Mouse (Mus musculus) liver, embryonic 13.5 days (tissue): ENCODE measurements around the gene Spaca4. TPM values are rescaled to one million over a fixed set of nuclear protein-coding genes. Genes with fewer than 3 reads are reported as not detected.
A peak's percentile ranks its signal among the peaks of the same experiment; 100 is the strongest.

Source experiments
- ATAC-seq: fragments of 200-750 bp; cut with Nextera tagmentation; 2 replicates; pipeline ENCODE4 v1.8.0; 2017; ENCODE audit warnings: low read depth, mild to moderate bottlenecking, moderate number of reproducible peaks, moderate library complexity
- DNase-seq: peaks from one replicate; pipeline ENCODE4 v3.0.0; 2022
- H3K27ac ChIP-seq: fragments of 300-500 bp; sonication (generic); 2 replicates; pipeline ENCODE4 v1.5.1; 2015; ENCODE audit warnings: moderate library complexity, mild to moderate bottlenecking, inconsistent platforms
- H3K27me3 ChIP-seq: fragments of 300-500 bp; sonication (generic); 2 replicates; pipeline ENCODE4 v1.6.1; 2015; ENCODE audit warnings: mild to moderate bottlenecking, inconsistent platforms
- H3K36me3 ChIP-seq: fragments of 300-500 bp; sonication (generic); 2 replicates; pipeline ENCODE4 v1.6.1; 2015; ENCODE audit warnings: mild to moderate bottlenecking, inconsistent platforms
- H3K4me1 ChIP-seq: fragments of 300-500 bp; sonication (generic); replicated peaks from 2 replicates; pipeline ENCODE4 v1.6.1; 2015; ENCODE audit warnings: inconsistent platforms
- H3K4me2 ChIP-seq: fragments of 300-500 bp; sonication (generic); 2 replicates; pipeline ENCODE4 v1.6.1; 2015; ENCODE audit warnings: inconsistent platforms, mild to moderate bottlenecking, moderate library complexity
- H3K4me3 ChIP-seq: fragments of 300-500 bp; sonication (generic); replicated peaks from 2 replicates; pipeline ENCODE4 v1.5.1; 2015; ENCODE audit warnings: mild to moderate bottlenecking, inconsistent platforms
- H3K9ac ChIP-seq: fragments of 300-500 bp; sonication (generic); 2 replicates; pipeline ENCODE4 v1.6.1; 2015; ENCODE audit warnings: mild to moderate bottlenecking, inconsistent platforms
- H3K9me3 ChIP-seq: fragments of 300-500 bp; sonication (generic); replicated peaks from 2 replicates; pipeline ENCODE4 v1.6.1; 2016; ENCODE audit warnings: inconsistent platforms
- WGBS: fragments of 180-500 bp; shearing (Covaris S2); methylation state at CpG from one replicate; pipeline ENCODE4 v1.1.7; 2015; ENCODE audit not compliant: insufficient replicate concordance; 5-methylcytosine and 5-hydroxymethylcytosine counted together
- polyA plus RNA-seq: library from polyadenylated mRNA; unstranded; fragments of >200 nt; fragmentation: Nextera tagmentation; extraction: Ambion mirVana; gene quantifications from 2 replicates; pipeline ENCODE4 v1.2.1, GENCODE M21; 2015

Gene Spaca4
- polyA plus RNA-seq, 1 experiment from 2014 or later, result not detected

- WGBS, result 31% methylated on average over 6 of the region's 6 CpGs
- Histone ChIP-seq H3K9me3 (no peaks in the 10 kb centered on the region), H3K27ac (no peak overlapping the region), H3K4me3 (no peak overlapping the region), H3K4me2 (no peak overlapping the region), H3K4me1 (peaks cover 4% of the 10 kb centered on the region), H3K9ac (no peak overlapping the region), H3K36me3 (no peaks in the 10 kb centered on the region), H3K27me3 (peaks cover 24% of the 10 kb centered on the region)
- DNase-seq (no peak), ATAC-seq (no peak)
Observed at GRCm38 (mm10) chr7:45695098-45695497, 30.5 kb downstream of the Spaca4 start.

GRCm38 (mm10) chr7:45693921-45694591 is 31.6 kb downstream of the Spaca4 start, which contains the start of gene Sec1:
Sec1 (minus strand) TSS chr7:45694402.
- DNase-seq (no peak), ATAC-seq (no peak)
- Histone ChIP-seq H3K4me2 (no peak within 1 kb of the TSS), H3K4me1 (0 out of 2 replicates have a peak, but pooled peaks cover 10% of the 10 kb centered on the region), H3K9me3 (no peaks in the 10 kb centered on the region), H3K9ac (no peak within 1 kb of the TSS), H3K27ac (no peak within 1 kb of the TSS), H3K27me3 (peaks cover 13% of the 10 kb centered on the region), H3K36me3 (no peaks in the 10 kb centered on the region), H3K4me3 (no peak within 1 kb of the TSS)
- 83% methylated on average over 50 of the region's 50 CpGs for WGBS

GRCm38 (mm10) chr7:45692364-45692763 is 33.2 kb downstream of the Spaca4 start:
- Histone ChIP-seq H3K27me3 (no peaks in the 10 kb centered on the region), H3K9me3 (no peaks in the 10 kb centered on the region), H3K4me3 (no peak overlapping the region), H3K9ac (no peak overlapping the region), H3K27ac (no peak overlapping the region), H3K4me1 (0 out of 2 replicates have a peak, but pooled peaks cover 10% of the 10 kb centered on the region), H3K36me3 (no peaks in the 10 kb centered on the region), H3K4me2 (no peak overlapping the region)
- ATAC-seq (no peak), DNase-seq (no peak)
- 78% methylated on average over 2 of the region's 2 CpGs for WGBS

- DNase-seq (no peak), ATAC-seq (no peak)
- Histone ChIP-seq H3K27me3 (no peaks in the 10 kb centered on the region; the same call in 1 of the 2 replicates), H3K27ac (no peak overlapping the region), H3K36me3 (no peaks in the 10 kb centered on the region), H3K4me3 (no peak overlapping the region), H3K9me3 (no peaks in the 10 kb centered on the region), H3K9ac (no peak overlapping the region), H3K4me2 (no peak overlapping the region), H3K4me1 (0 out of 2 replicates have a peak, but pooled peaks cover 13% of the 10 kb centered on the region)
- 36% methylated on average over 11 of the region's 11 CpGs for WGBS
Observed at GRCm38 (mm10) chr7:45689800-45690199, 35.8 kb downstream of the Spaca4 start.

DNA sequence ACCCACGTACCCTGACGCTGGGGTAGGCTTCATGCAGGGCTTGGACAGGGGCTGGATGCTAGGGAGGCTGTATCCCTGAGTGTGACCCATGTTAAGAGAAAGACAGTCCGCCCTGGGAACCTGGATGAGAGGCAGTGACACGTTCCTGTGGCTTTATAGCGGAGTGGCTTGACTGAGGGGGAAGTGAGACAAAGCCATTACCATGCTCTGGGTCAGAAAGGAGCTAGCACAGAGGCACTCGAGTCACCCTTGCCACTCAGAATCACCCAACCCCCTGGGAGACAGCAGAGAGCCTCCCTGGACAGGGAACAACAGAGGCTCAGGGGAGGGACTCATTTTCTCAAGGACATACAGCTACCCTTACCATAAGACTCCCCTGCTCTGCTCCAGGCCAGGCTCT is 36.5 kb downstream of the Spaca4 start:
- no peak overlapping the region for H3K9ac ChIP-seq
- H3K4me1 ChIP-seq, result 0 out of 2 replicates have a peak, but pooled peaks cover 13% of the 10 kb centered on the region
- no peak overlapping the region for H3K4me2 ChIP-seq
- H3K9me3 ChIP-seq, result no peaks in the 10 kb centered on the region
- ATAC-seq (no peak), DNase-seq (no peak)
- no peak overlapping the region for H3K27ac ChIP-seq
- H3K36me3 ChIP-seq, result no peaks in the 10 kb centered on the region
- WGBS, result 39% methylated on average over 6 of the region's 6 CpGs
- H3K4me3 ChIP-seq, result no peak overlapping the region
- H3K27me3 ChIP-seq, result no peaks in the 10 kb centered on the region; the same call in 1 of the 2 replicates

DNA sequence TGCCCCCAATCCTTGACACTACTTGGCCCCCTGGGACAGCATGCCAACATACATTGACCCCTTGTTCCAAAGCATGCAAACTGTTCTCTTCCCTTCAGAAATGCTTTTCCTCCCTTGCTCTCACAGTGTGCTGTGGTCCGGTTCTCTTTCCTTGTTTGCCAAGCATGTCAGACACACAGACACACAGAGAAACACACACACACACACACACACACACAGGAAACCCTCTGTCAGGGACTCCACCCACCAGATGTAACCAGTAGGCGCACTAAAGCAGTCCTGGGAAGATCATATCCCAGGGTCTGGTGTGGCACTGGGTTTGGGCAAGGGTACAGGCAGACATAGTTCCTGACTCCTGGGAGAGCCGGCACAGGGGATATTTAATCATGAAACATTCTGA is 38.8 kb downstream of the Spaca4 start:
- H3K27ac ChIP-seq, result no peak overlapping the region

GRCm38 (mm10) chr7:45685811-45686210 is 39.8 kb downstream of the Spaca4 start:
- H3K27me3 ChIP-seq, result peaks cover 5% of the 10 kb centered on the region; the same call in 1 of the 2 replicates
- H3K4me3 ChIP-seq, result no peak overlapping the region
- 51% methylated on average over 10 of the region's 10 CpGs for WGBS
- no peak overlapping the region for H3K4me2 ChIP-seq
- no peaks in the 10 kb centered on the region for H3K36me3 ChIP-seq
- H3K9me3 ChIP-seq, result no peaks in the 10 kb centered on the region
- H3K9ac ChIP-seq, result no peak overlapping the region
- DNase-seq (no peak), ATAC-seq (no peak)
- no peak overlapping the region for H3K27ac ChIP-seq
- H3K4me1 ChIP-seq, result peaks cover 31% of the 10 kb centered on the region

More for the DNA sequence above, 38.8 kb downstream of the Spaca4 start:
- Histone ChIP-seq H3K4me2 (no peak overlapping the region), H3K9ac (no peak overlapping the region), H3K36me3 (no peaks in the 10 kb centered on the region), H3K27me3 (peaks cover 5% of the 10 kb centered on the region; the same call in 1 of the 2 replicates), H3K4me1 (peaks cover 21% of the 10 kb centered on the region), H3K4me3 (no peak overlapping the region), H3K9me3 (no peaks in the 10 kb centered on the region)
- WGBS, result 58% methylated on average over 3 of the region's 3 CpGs
- ATAC-seq (no peak), DNase-seq (no peak)

DNA sequence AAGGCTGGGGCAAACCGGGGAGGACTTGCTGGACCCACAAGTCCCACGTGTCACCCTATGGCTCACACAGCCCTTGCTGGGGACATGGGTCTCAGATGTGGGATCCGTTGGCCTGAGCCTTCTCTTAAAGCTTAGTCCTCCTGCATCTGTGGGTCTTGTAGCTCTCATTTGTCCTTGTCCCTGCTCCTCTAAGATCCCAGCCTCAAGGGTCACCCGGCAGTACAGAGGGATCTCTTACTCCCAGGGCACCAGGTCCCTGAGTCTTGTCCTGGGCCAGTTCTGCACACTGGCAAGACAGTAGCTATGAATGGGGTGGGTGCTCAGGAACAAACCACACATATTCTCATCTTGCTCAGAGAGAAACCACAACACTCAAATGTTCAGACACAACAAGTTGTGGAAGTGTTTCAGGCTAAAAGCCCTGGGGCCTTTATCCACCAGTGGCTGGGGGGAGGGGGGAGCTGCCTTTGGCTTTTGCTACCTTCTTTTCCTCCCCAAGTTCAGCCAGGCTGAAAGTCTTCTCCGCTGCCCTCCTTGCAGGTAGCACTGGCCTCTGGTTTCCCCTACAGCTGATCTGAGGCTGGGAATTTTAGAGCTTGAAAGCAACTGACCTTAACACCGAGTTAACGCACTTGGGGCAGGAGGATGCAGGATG is 42.1 kb downstream of the Spaca4 start, which contains the start of gene Ntn5:
Gene Ntn5, plus strand, starts transcription at position 627 of the 655 bp plus-strand sequence.
- Histone ChIP-seq H3K4me2 (no peak within 1 kb of the TSS), H3K36me3 (no peaks in the 10 kb centered on the region), H3K9me3 (no peaks in the 10 kb centered on the region), H3K9ac (no peak within 1 kb of the TSS), H3K4me1 (peaks cover 22% of the 10 kb centered on the region), H3K27me3 (peaks cover 5% of the 10 kb centered on the region; the same call in 1 of the 2 replicates), H3K27ac (no peak within 1 kb of the TSS), H3K4me3 (no peak within 1 kb of the TSS)
- DNase-seq (no peak), ATAC-seq (no peak)
- 66% methylated on average over 7 of the region's 7 CpGs for WGBS

DNA sequence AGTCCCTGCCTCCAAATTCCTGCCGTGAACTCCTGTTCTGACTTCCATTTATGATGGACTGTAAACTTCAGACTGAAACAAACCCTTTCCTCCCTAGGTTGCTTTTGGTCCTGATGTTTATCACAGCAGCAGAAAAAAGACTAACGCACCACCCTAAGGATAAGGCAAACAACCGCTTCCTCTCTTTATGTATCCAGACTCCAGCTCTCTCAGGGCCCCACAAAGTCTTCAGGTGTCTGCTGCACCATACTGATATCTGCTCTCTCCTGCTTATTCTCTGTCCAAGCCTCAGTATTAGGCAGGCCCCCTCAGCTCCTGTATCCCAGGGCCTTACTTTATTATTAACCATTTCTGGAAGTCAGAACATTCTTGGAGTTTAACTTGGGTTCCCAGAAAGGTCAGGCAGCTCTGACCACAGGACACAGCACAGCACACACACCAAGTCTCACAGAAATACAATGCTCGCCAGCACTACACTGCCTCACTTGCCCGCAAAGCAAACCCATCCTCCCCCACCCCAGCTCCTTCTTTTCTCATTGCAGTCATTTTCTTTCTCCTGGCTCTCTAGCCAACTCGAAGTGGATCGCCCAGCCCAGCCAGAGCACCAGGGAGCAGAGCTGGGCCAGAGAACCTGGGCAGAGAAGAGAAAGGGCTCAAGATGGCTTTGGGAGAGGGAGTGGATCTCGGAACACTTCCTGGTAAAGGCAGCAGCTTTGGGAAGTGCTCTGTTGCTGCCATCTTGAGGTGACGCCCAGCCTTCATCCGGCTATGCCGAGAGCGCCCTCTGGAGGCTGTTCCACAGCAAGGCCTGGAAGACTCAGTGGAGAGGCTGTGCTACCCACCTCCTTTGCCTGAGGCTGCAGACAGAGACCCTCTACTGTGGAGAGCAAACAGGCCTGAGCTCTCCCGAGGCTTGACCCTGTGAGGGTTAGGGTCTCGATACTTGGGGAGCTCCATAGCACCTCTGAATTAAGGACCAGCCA is 43.2 kb downstream of the Spaca4 start:
- 24% methylated on average over 14 of the region's 14 CpGs for WGBS
- Histone ChIP-seq H3K9ac (peak overlapping the region; percentile 44; the same call in 1 of the 2 replicates), H3K4me1 (peaks cover 22% of the 10 kb centered on the region), H3K27me3 (peaks cover 5% of the 10 kb centered on the region; the same call in 1 of the 2 replicates), H3K27ac (no peak overlapping the region), H3K4me2 (peak overlapping the region; percentile 37), H3K9me3 (no peaks in the 10 kb centered on the region), H3K4me3 (no peak overlapping the region), H3K36me3 (no peaks in the 10 kb centered on the region)
- DNase-seq, result peak; percentile 54
- ATAC-seq, result peak; percentile 54

GRCm38 (mm10) chr7:45681046-45681736 is 44.4 kb downstream of the Spaca4 start:
- Histone ChIP-seq H3K4me1 (peaks cover 22% of the 10 kb centered on the region), H3K9ac (no peak overlapping the region), H3K36me3 (no peaks in the 10 kb centered on the region), H3K27me3 (0 out of 2 replicates have a peak, but pooled peaks cover 5% of the 10 kb centered on the region), H3K9me3 (no peaks in the 10 kb centered on the region), H3K4me3 (no peak overlapping the region), H3K4me2 (no peak overlapping the region), H3K27ac (no peak overlapping the region)
- 46% methylated on average over 8 of the region's 8 CpGs for WGBS
- no peak for ATAC-seq
- DNase-seq, result no peak
